Mouse (Mus musculus) cerebellum, postnatal 4 days (tissue): ENCODE data around the gene Il1r1.

ENCODE experiments used
- DNase-seq, 2 experiments: peaks; one replicate each; pipeline ENCODE4 v3.0.0; 2022; ENCODE audit warnings: low spot score in 2 of 2, mixed read lengths in 1 of 2

The Il1r1 gene

DNA sequence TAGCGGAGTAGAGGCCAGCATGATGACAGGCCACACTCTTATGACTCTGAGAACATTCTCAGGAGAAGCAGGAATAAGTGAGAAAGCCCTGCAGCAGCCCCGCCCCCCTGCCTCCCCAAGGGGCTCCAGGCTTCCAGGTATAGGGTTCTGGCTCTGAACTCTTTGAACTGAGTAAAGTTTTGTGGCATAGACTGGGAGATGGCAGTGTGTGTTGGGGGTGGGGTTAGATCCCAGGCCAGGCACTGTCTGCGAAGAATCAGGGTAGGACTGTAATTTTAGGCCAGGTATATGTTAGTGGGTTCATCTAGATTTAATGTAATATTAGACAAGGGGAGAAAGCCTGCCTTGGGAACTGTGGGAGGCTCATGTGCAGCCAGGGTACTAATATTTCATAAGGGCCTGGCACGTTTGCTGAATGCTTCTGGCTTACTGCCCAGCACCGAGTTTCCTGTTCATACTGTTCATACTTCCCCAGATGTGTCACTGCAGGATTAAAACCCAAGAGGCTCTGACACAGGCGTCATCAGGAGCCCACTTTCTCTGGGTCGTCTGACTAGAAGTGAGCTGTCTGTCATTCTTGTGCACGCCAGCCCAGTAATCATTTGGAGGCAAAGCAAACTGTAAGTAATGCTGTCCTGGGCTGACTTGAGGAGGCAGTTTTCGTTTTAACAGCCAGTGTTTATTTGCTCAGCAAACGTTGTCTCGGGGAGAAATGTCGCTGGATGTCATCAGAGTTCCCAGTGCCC lies at the start of gene Il1r1:
Gene Il1r1 (plus strand): TSS at position 542 of the 746 bp plus-strand sequence.
- DNase-seq = no peak

DNA sequence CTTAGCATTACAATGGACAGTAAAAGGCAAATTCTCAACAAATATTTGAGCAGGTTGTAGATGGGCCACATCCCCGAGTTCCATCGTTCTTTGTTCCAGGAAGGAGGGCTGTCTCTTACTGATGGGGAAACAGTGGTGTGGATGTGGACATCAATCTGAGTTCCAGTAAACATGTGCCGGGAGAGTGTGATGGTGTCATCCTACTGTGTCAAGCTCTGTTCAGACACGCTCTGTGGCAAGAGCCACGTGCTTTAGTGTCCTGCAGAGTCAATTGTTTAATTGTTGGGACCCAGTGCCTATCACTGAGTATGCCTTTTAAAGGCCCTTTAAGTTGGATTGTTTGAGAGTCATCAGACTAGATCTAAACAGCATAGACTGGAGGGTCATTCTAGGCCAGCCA lies 49.8 kb upstream of the Il1r1 start:
- no peak for DNase-seq

DNA sequence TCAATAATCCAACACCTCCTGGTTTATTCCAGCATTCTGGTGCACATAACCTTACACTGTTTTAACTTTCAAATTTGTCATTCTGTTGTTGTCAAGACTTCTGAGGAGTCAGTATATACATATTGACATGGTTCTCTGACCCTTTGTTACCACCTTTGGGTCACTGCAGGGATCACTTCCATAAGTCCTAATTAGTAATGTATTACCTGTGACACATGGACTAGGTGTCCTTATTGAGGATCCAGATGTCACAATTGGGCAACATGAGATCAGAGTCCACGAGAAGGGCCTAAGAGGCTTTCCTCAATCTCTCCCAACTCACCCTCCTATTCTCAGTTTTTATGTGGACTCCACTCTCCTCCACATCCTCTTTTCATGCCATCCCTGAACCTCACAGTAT lies 49.1 kb upstream of the Il1r1 start:
- no peak for DNase-seq

DNA sequence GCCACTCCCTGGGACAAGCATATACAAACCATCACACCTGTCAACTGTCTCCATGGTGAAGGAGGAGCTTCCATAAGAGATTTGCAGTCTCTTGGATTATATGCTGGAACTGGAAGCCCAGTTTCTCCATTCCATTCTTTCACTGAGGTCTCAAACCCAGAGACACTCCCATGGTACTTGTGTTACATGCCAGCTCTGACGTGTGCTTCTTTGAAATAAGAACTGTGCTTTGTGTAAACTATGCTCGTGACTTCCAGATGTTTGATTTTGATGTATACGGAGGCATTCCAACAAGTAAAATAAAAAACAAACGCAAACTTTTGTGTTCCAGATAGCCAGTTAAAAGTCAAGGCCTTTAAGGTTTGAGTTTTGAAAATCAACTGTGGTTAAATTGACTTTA lies 45.8 kb upstream of the Il1r1 start:
- DNase-seq = no peak

DNA sequence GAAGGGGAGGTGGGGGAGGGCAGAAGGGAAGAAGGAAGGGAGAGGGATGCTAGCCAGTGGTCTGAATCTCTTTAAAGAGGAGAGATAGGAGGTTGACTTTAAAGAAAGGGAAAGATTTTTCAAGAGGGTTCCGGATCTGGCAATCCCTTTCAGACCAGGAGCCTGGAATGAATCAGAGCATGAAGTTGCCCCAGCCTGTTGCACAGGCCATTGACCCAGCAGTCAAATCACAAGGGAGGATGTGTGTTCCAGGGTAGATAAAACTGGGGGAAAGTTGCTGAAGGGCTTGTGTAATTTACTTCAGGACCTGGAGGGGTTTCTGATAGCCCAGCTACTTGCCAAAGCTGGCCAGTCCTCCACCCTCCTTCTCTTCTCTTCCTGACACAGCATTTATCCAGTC lies 45.4 kb upstream of the Il1r1 start:
- no peak for DNase-seq

DNA sequence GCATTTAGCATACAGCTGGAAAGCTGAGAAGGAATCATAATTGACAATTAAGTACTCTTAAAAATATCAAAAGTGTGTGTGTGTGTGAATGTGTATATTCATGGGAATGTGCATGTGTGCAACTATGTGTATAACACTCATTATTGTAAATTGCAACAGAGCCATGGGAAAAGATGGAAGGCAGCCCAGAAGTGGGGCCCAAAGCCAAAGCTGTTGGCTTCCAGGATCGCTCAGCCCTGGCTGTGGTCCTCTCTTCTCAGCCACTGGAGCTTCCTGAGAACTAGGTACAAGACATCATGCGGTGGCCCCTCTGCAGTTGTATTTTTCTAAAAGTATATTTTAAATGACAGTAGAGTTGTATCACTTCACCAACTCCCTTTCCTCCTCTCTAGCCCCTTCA lies 44.0 kb upstream of the Il1r1 start:
- peak in 1 of 2 experiments; percentile 9 for DNase-seq

DNA sequence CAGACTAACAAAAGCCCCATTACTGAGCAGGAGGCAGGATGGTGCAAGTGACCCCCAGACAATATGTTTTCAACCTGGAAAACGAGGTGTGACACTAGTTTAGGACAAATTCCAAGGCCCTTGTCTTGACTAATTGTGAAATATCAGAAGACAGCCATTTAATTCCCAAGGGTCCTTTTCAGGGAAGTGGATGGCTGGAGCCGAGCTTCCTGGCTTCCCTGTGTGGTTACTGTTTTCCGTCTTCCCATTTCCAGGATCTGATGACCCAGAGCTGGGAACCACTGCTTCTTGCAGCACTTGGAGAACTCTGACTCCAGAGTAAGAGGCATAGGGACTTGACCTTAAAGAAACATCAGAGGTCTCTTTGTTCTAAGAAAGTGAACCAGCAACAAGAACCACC lies 43.2 kb upstream of the Il1r1 start:
- no peak for DNase-seq

DNA sequence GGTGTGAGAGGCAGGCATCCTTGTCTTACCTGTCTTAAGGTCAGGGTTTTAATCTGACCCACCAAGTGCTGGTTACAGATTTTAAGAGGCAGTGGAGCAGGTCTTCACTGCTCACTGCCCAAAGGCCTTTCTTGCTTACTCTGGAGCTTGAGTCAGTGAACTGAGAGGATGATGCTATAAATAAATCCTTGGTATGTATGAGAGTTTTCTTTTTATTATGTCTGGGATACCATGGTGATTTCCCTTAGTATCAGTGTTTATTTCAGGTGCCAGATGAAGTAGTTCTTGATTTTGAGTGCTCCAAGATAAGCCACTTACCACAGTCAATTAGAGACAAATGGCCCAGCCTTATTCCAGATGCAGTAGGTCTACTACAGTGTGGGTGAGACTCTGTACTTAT lies 41.5 kb upstream of the Il1r1 start:
- DNase-seq = no peak

DNA sequence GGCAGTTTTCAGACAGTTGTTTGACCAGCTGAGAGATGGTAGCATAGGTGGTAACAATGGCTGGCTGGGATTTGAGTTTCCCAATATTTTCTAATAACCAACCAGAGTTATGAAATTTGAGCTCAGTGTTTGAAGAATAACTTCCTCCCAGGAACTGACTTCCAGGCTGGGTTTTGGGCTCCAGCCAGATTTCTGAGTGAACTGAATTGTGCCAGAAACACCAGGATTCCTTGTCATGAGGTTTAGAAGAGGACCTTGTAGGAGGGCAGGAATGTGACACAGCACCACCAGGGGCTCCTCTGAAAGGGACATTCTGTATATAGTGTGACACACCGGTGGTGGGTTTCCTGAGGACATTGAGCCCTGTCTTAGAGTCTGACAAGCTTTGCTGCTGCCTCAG lies 36.9 kb upstream of the Il1r1 start:
- DNase-seq = no peak

DNA sequence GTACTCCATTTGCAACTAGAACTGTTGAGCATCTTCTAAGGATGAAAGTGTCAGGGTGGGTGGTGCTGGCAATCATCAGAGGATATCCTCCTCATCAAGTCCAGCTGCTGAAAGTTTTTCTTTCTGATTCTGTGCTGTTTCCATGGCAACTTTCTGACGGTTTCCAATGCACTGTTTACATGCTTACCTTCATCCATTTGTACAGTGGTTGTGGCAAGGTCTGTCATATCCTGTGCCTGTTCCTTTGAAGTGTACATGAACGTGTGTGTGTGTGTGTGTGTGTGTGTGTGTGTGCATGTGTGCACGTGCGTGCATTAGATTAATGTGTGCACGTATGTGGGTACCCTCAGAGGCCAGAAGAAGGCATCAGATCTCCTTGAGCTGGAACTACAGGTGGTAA lies 34.9 kb upstream of the Il1r1 start:
- DNase-seq = no peak

DNA sequence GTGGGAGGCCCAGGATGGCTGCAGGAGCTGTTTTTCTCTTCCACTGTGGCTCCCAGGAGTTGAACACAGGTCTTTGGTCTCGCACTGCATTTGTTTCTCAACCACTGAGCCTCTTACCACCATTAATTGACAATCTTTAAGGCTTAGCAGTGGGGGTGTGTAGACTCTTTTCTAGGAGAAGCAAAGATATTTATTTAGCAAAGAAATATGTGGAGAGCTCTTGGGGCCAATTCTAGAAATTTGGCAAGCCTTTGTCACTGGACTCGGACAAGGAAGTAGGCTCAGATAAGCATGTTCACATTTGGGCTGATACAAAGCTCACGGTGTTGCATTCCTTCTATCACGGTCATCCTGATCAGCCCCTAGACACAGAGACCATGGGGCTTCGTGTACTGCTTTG lies 34.0 kb upstream of the Il1r1 start:
- DNase-seq = no peak

DNA sequence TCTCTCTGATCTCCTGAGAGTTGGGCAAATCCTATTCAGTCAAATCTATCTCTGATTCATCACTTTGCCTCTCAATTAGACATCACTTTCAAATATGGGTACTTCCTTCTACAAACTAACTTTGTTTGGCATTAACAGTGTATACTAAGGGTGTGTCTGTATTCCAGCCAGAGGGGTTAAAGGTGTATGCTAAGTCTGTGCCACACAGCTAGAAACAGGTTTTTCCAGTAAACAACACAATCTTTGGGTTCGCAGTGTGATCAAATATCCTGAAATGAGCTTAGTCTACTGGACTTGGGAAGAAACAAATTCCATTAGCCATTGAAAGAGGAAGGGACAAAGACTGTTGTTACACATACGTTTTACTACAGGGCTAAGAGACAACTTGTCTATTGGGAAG lies 30.6 kb upstream of the Il1r1 start:
- no peak for DNase-seq

DNA sequence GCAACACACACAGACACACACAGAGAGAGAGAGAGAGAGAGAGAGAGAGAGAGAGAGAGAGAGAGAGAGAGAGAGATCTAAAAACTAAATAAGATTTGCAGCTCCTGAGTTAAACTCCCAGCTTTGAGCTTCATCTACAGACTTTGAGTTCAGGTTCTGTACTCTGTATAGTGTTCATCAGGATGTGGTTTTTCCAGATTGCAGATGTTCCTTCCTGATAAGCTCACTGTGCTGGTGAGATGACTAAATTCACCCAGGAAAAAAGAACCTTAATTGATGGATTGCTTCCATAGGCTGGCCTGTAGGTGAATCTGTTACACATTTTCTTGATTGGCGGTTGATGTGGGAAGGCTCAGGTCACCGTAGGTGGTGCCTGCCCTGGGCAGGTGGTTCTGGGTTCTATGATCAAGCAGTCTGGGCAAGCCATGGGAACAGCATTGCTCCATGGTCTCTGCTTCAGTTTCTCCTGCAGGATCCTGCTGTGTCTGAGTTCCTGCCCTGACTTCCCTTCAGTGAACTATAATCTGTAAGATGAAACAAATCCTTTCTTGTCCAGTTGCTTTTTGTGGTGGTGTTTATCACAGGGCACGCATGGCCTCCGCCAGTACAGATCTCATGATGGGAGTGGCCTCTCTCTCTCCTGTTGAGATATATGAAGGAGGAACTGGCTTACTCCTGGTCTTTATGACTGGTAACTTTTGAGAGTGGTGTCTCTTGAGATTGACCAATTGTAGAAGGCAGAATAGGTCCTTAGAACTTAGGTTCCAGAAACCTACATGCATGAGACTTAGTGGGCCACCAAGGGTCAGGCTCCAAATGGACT lies 11.3 kb upstream of the Il1r1 start:
- no peak for DNase-seq

DNA sequence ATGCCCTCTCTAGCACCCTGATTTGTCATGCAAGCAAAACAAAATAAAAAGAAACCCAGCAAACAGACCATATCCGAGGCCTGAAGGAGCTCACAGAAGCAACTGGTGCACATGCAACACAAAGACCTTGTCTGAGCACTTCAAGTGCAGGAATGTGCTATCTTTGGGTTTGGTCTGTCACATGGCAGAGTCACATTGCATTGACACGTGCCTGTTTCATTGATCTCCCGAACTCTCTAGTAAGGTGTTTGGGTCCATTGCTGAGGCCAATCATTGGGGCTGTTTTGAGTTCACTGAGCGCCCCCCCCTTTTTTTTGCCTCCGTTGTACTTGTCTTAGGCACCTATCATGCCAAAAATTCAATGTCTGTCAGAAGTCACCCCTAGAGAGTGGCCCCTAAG lies 7.4 kb upstream of the Il1r1 start:
- no peak for DNase-seq

DNA sequence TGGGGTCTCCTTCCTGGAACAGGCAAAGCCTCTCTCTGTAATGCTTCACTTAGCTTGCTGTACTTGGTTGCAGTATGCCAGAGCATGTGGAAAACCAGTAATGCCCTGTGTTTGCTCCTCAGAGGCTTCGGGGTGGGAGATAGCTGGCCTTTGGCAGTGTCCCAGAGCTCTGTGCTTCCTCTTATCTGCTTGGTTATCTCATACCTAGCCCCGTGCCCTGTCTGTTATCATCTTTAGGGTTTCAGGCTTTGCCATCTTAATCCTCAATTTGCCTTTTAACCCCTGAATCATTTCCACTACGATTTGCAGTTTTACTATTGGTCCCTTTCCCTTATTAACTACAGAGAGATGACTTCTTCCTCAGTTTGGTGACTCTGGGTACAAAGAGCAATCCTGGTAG lies 6.3 kb upstream of the Il1r1 start:
- no peak for DNase-seq

DNA sequence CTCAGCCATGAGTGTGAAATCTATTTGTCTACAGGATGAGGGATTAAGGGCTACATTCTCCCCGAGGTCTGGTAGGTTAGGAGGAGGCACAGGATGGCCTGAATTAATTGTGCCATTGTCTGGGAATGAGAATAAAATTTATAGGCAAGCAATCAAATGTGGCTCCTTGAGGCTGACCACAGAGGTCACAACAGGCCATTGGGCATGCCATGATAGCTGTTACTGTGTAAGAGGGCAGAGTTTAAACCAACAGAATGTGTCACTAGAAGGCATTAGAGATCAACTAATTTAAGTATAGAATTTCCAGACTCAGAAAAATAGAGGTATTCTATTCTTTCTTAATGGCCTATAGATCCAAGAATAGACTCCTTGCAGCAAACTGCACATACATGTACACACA lies 4.3 kb upstream of the Il1r1 start:
- DNase-seq = no peak

DNA sequence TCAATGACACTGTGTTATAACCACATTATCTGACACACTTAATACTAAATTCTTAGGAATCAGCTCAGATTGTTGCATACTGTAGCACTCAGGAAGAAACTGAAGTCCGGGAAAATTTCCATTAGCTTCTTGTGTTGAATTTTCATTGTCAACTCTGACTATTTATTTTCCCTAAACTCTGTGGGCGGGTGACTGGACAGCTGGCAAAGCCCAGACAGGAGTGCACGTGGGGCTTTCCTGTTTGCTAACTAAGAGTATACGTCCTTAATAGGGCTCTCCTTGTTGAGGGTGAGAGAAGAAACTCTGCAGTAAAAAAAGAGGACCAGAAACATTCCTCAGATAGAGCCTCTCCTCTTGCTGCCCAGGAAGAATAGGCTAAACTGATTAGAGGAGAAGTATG lies 3.0 kb upstream of the Il1r1 start:
- no peak for DNase-seq

DNA sequence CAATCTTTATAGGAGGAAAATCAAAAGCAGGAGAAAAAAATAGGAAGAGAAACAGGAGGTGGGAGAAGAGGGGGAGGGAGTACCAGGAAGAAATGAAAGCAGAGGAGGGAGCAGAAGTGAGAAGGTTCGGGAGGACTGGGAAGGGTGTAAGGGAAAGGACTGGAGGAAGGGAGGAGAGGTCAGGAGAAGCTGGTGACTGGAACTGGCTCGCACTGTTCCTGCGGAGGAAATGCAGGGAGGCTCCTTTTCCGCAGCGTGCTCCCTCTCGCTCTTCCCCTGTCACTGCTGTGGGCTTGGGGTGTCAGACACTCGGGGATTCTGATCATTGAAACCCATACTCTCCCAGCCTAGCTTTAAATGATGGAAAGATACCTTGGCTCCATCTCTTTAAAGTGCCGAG lies 2.2 kb upstream of the Il1r1 start:
- DNase-seq = no peak

DNA sequence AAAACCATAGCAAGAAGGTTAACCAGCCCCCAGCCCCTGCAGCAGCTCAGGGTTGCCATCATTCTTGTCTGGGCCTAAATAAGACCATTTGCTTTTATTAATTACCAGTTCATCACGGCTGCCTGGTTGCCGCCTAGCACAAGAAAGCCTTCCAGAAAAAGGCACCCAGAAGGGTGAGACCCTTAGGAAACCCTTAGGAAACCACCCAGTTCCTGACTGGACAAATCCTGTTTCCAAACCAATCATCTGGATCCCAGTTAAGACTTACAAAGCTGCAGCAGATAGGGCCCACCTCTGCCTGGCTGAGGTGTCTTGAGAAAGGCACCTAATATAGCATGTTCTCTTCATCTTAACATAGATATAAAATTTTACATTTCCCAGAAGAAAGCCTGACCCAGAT lies 1.3 kb upstream of the Il1r1 start:
- DNase-seq = no peak

DNA sequence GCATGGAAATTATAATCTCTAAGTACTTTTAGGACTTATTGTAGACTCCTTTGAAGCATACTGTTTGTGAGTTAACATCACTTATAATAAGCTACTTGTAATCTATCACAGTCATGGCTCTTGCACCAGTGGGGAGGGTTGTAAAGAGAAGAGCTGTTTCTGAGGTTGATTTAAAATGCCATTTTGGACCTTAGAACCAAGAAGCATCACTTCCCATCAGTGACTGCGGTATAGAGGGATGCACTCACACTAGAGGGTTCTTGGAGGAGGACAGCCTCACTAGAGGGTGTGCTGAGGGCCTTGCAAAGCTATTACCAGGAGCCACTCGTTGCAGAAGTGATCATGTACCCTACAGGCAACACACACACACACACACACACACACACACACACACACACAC lies 700 bp downstream of the Il1r1 start:
- no peak for DNase-seq

DNA sequence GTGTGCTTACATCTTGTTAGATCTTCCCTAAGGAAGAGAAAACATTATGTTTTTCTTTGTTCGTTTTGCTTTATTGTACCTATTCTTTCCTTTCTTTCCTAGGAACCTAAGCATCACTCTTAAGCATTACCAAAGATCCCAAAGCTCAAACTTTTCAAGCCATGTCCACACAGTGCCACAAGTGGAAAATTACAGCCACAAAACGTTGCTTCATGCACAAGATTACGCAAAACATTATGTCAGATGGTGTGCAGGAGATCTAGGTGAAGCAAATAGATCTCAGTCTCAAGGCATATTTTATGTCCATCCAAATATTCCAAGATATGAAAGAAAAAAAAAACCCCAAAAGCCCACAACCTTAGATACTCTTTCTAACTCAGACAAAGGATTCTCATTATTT lies 4.2 kb downstream of the Il1r1 start:
- no peak for DNase-seq

DNA sequence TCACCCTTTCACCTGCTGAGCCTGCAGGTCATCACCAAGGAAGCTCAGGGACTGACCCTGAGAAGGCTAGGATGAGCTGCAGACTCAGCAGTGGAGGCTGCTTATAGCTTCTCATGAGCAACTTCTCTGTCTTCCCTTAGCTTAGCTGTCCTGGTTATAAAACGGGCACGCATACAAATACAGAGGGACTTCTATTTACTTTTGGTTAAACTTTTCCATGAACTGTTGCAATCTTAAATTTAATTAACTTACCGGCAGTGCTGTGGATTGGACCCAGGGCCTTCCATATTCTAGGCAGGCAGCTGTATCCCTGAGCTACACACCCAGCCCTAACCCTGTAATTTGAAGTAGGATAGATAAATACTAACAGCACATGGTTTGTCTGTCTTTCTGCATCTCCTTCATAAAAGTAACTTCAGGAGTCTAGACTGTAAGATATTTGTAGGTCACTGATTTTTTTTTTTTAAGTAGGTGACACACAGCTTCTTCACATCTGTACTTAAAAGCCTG lies 4.9 kb downstream of the Il1r1 start:
- no peak for DNase-seq

DNA sequence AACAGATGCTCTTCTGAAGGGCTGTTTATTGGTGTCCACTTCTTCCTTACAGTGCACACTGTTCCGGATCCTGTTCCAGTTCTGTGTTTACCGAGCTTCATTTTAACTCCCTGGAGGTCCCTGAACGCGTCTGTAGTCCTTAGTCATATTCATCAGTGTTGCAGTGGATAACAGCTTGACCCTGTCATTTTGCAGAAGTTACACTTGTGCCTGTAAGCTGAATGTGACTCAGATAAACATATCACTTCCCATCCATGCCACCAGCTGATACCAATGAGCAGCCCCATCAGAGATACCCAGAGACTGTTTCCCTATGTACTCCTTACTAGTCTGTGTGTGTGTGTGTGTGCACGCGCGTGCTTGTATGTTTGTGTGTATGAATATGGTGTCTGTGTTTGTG lies 5.5 kb downstream of the Il1r1 start:
- DNase-seq = no peak
